Mouse (Mus musculus): Measurements from ENCODE around the gene Fzr1. TPM values are rescaled to one million over a fixed set of nuclear protein-coding genes. Genes with fewer than 3 reads are reported as not detected.
A peak's percentile ranks its signal among the peaks of the same experiment; 100 is the strongest.

Fzr1 gene
- total RNA-seq, 2 experiments from 2014 or later = 27.8 to 29.4 TPM

- intact Hi-C loops (cut with DNase I) = no loop called here
- DNase-seq = no peak
These were observed 39.2 kb upstream of the Fzr1 start for GRCm38 (mm10) chr10:81417227-81418215.

DNA sequence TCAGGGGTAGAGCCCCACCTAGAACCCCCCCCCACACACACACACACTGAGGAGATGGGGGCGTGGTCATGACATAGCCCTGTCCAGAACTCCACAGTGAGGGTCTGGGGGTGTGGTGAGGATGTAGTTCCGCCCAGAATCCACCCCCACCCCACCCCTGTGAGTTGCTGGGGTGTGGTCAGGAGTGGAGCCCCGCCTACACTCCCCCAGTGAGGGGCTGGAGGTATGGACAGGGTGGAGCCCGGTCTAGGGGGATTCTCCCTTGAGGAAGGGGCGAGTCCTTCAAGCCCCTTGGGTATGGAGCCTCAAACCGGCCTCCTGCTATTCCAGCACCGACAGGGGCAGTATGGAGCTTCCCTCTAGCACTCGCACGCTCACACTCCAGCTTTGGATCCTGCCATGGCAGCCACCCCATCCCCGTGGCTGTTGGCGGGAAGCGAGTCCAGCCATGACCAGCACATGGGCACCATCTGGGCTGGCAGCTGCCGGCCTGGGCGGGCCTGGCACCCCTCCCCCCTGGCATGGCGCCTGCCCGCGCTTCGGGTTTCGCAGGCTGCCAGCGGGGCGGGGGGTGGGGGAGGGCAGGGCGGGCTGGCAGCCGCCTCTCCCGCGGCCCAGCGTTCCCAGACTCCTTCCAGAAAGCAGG lies 38.4 kb upstream of the Fzr1 start:
- intact Hi-C loops (cut with DNase I) = no loop called here

GRCm38 (mm10) chr10:81415549-81416310 lies 37.4 kb upstream of the Fzr1 start:
- intact Hi-C loops (cut with DNase I) = no loop called here
- no peak for DNase-seq

More for the DNA sequence above, 38.4 kb upstream of the Fzr1 start:
- peak; percentile 82 to 87 for DNase-seq

GRCm38 (mm10) chr10:81415146-81415545 lies 36.8 kb upstream of the Fzr1 start:
- intact Hi-C loops (cut with DNase I) = no loop called here
- DNase-seq = no peak

DNA sequence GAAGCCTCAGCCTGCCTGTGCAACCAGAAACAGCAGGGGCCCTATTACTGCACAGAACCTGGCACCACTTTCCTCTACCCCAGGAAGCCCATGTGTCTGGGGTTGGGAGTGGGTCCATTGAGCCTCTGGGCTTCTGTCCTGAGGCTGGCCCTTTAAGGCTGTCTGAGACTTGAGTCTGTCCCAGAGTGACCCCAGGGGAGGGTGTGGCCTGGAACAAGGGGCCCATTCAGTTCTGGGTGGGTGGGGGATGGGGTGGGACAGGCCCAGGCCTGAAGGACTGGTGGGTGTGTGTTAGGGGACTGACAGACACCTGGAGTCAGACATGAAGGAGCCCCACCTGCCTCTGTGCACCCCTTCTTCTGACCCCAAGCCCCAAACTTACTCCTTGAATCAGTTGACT lies 36.4 kb upstream of the Fzr1 start:
- intact Hi-C loops (cut with DNase I) = loop anchor here (1.0 kb wide), 1 partner anchor 16 kb away; no protein-coding TSS in a partner anchor
- no peak for DNase-seq

GRCm38 (mm10) chr10:81413310-81414261 lies 35.3 kb upstream of the Fzr1 start:
- DNase-seq = peak; percentile 92 to 94
- intact Hi-C loops (cut with DNase I) = loop anchor here (1.0 kb wide), 1 partner anchor 17 kb away; no protein-coding TSS in a partner anchor

GRCm38 (mm10) chr10:81412586-81413309 lies 34.4 kb upstream of the Fzr1 start:
- DNase-seq = no peak
- intact Hi-C loops (cut with DNase I) = no loop called here

DNA sequence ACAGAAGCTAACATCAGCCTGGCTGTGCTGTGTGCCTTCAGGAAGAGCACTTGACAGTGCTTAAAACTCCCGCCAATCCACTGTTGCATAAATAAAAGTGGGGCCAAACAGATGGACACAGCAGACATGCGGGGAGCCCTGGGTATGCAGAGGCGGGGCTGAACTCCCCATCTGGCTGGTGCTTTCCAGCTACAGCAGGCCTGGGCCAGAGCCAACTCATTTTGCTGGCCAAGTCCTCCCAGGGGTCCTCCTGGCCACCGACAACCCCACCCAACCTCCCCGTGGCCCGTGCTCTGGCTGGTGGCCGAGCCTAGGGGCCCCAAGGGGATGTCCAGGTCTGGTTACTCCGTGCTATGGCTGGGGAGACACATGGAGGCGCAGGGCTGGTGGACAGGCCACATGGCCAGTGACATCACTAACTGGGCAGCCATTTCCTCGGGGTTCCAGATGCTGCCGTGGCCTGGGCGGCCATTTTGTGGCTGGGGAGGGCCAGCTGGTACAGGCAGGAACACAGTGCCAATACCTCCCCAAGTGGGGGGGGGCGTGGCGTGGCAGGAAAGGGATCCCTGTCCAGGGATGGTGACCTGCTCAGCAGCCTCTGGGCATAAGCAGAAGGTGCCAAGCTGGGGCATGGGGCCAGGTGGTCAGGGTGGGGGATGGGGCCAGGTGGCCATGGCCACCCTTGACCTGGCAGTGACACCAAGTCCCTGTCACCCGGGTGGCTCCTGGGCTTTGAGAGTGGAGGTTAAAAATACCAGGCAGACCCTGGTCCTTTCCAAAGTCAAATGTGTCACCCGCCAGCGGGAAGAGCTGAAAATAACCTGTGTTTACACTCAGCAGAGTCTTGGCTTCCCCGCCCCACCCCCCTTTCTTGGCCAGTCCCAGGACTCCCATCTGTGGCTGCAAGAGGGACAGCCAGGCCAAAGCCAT lies 33.4 kb upstream of the Fzr1 start:
- intact Hi-C loops (cut with DNase I) = loop anchor here (2.0 kb wide), 1 partner anchor 13 kb away; no protein-coding TSS in a partner anchor
- peak; percentile 92 to 98 for DNase-seq

DNA sequence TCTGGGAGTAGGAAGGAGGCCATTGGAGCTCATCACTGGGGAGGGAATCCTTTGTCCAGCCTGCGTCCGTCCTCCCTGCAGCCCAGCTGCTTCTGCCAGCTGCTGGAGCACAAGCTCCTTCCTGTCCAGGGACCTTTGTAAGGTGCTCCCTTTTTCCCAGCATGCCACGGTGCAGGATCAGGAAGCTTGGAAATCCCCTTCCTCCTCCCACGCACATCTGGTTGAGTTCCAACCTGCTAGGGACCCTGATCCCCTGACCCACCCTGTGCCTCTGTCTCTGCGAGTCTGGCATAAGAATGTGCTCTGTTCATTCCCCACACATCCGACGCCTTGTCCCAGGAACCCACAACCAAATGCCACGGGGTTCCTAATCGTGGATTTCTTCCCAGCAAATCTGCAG lies 32.7 kb upstream of the Fzr1 start:
- intact Hi-C loops (cut with DNase I) = loop anchor here (2.0 kb wide), 1 partner anchor 14 kb away; no protein-coding TSS in a partner anchor
- DNase-seq = no peak

GRCm38 (mm10) chr10:81410350-81410749 lies 32.0 kb upstream of the Fzr1 start:
- intact Hi-C loops (cut with DNase I) = loop anchor here (2.0 kb wide), 1 partner anchor 14 kb away; no protein-coding TSS in a partner anchor
- no peak for DNase-seq

DNA sequence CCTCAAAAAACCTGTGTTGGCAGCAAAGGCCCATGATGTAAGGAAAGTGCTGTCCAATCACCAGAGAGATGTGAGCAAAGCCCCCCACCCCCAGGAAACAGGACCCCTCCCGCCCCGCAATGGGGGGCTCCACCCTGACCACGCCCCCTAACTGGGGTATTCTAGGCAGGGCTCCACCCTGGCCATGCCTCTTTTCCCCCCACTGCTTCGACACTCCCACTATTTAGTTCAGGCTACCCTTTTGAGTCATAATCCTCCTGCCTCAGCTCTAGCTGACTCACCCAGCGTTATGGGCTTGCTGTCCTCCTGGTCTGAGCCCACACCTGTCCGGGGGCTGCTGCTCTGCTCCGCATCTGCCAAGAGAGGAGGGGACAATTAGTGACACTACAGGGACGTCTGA lies 31.0 kb upstream of the Fzr1 start:
- intact Hi-C loops (cut with DNase I) = loop anchor here (2.0 kb wide), 1 partner anchor 31 kb away; no protein-coding TSS in a partner anchor
- no peak for DNase-seq

GRCm38 (mm10) chr10:81408871-81409291 lies 30.6 kb upstream of the Fzr1 start:
- intact Hi-C loops (cut with DNase I) = loop anchor here (2.0 kb wide), 1 partner anchor 32 kb away; no protein-coding TSS in a partner anchor
- DNase-seq = peak; percentile 90

DNA sequence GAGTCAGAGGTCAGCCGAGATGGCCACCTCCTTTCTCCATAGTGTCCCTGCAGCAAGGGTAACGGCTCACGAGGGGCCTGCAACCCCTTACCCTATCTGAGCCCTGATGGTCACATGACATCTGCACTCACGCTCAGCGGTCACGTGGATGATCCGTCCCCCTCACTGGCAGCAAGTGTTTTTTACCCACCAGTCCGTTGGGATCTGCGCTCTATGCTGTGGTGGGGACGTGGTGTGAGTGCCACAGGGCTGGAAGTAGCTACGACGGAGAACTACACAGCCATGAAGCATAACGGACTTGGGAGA lies 30.1 kb upstream of the Fzr1 start:
- intact Hi-C loops (cut with DNase I) = loop anchor here (2.0 kb wide), 1 partner anchor 32 kb away; no protein-coding TSS in a partner anchor
- DNase-seq = no peak

DNA sequence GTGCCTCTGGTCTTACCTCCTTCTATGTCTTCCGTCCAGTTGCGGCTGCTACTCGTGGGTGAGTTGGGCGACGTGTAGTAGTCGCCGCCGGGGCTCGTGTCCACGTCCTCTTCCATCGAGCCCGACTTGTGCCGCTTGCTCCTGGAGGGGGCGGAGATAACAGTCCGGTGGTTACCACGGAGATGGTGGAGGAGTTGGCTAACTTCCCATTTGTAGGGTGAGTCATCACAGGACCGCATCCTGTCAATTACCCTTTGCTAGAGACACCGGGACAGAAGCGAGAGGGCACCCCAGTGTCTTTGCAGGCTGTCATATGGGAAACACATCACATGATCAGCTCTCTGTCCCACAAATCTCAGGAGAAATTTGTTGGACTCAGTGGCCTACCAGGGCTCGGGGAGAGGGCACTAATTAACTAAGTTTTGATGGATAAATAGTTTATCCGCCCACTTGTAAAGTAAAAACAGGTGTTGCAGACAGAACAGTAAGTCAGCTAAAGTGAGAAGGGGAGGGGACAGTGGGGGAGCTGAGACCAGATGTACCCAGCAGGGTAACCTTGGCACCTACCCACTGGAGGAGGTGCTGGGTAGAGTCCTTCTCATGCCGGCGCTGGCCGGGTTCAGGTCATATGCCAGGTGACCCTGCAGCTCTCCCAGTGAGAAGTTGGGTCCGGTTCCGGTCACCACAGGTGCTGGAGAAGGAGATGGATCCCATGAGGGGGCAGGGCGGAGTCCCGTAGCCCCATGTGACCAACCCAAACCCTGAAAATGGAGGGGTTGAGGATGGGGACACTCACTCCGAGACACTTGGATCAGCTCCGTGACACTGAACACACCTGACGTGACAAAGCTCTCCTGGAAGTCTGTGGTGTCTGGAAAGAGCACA lies 29.5 kb upstream of the Fzr1 start:
- peak; percentile 81 to 84 for DNase-seq
- intact Hi-C loops (cut with DNase I) = loop anchor here (2.0 kb wide), 1 partner anchor 33 kb away; no protein-coding TSS in a partner anchor

DNA sequence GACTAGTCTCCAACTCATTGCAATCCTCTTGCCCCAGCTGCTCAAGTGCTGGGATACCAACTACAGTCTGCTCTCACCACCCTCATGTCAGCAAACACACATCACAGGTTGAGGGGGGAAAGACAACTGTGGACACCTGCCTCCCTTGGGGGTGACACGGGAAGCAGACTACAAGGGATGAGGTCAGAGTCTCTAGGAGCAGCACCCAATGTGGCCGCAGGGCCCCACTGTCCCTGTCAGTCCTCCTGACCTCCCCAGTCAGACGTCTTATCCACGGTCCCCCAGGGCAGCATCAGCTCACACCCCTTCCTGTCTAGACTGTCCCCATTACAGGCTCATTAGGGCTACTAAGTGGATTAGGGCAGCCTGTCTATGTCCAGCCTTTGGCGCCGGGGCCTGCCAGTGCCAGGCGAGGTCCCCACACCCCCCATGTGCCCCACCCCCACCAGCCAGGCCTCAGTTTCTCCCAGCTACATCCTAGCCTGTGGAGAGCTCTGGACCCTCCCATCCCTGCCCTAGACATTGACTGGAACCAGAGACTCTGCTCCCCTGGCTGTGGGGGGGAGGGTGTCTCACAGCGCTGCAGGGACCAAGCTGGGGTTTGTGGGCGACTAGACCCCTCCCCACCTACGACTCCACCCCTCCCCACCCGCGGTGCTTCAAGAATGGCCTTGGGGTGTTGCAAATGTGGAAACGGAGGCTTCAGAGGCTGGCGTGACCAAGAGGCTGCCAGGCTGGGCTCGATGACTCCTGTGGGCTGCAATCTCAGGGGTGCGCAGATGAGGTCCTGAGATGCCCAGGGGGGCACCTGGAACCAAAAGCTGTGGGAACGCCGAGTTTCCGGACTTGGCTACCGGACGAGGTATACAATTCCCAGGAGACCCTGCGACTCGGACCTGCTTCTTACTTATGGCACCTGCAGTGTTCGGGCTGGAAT lies 28.5 kb upstream of the Fzr1 start:
- intact Hi-C loops (cut with DNase I) = no loop called here
- DNase-seq = no peak
